Mouse (Mus musculus): ENCODE measurements around the gene Cc2d2b.
A peak's percentile ranks its signal among the peaks of the same experiment; 100 is the strongest.

The Cc2d2b gene

GRCm38 (mm10) chr19:40840303-40840702 is 91.8 kb downstream of the Cc2d2b start:
- no peak for DNase-seq

GRCm38 (mm10) chr19:40841083-40841482 is 92.5 kb downstream of the Cc2d2b start:
- no peak for DNase-seq

GRCm38 (mm10) chr19:40841593-40841992 is 93.0 kb downstream of the Cc2d2b start:
- DNase-seq, result no peak

GRCm38 (mm10) chr19:40844731-40845130 is 96.2 kb downstream of the Cc2d2b start:
- no peak for DNase-seq

GRCm38 (mm10) chr19:40849391-40849790 is 100.8 kb downstream of the Cc2d2b start:
- no peak for DNase-seq

- DNase-seq, result no peak
Observed at GRCm38 (mm10) chr19:40859555-40859954, 111.0 kb downstream of the Cc2d2b start.

- DNase-seq, result no peak
Observed at GRCm38 (mm10) chr19:40868284-40868683, 119.7 kb downstream of the Cc2d2b start.

GRCm38 (mm10) chr19:40869425-40870105 is 121.0 kb downstream of the Cc2d2b start:
- DNase-seq, result no peak

- peak; percentile 82 for DNase-seq
Observed at GRCm38 (mm10) chr19:40872955-40873665, 124.6 kb downstream of the Cc2d2b start.

Data from kidney, adult 11 months (tissue).